Mouse (Mus musculus): ENCODE measurements around the gene AC124108.1. TPM values are rescaled to one million over a fixed set of nuclear protein-coding genes. Genes with fewer than 3 reads are reported as not detected.
A peak's percentile ranks its signal among the peaks of the same experiment; 100 is the strongest.

AC124108.1 gene
- polyA plus RNA-seq, 1 experiment from 2014 or later = 2.7 TPM

GRCm38 (mm10) chr1:132170698-132171097 is 20.6 kb upstream of the AC124108.1 start:
- 52% methylated on average over 6 of the region's 6 CpGs for WGBS
- H3K9ac ChIP-seq = no peak overlapping the region
- H3K9me3 ChIP-seq = no peaks in the 10 kb centered on the region
- H3K27ac ChIP-seq (replicated peaks) = no peak overlapping the region
- no peak overlapping the region for H3K4me3 ChIP-seq
- H3K4me1 ChIP-seq (replicated peaks) = peaks cover 21% of the 10 kb centered on the region
- H3K4me2 ChIP-seq = no peak overlapping the region
- H3K27me3 ChIP-seq = peaks cover 4% of the 10 kb centered on the region; the same call in 1 of the 2 replicates
- H3K36me3 ChIP-seq = no peaks in the 10 kb centered on the region
- no peak for ATAC-seq (ENCODE audit: low read depth)

GRCm38 (mm10) chr1:132171619-132172018 is 19.6 kb upstream of the AC124108.1 start:
- H3K9me3 ChIP-seq = no peaks in the 10 kb centered on the region
- WGBS = 10% methylated on average over 1 of the region's 2 CpGs
- no peak for ATAC-seq (ENCODE audit: low read depth)
- H3K4me3 ChIP-seq = no peak overlapping the region
- no peak overlapping the region for H3K9ac ChIP-seq
- no peak overlapping the region for H3K4me2 ChIP-seq
- no peak overlapping the region for H3K27ac ChIP-seq (replicated peaks)
- H3K4me1 ChIP-seq (replicated peaks) = peaks cover 21% of the 10 kb centered on the region
- peaks cover 4% of the 10 kb centered on the region; the same call in 1 of the 2 replicates for H3K27me3 ChIP-seq
- no peaks in the 10 kb centered on the region for H3K36me3 ChIP-seq

GRCm38 (mm10) chr1:132186303-132186702 is 5.0 kb upstream of the AC124108.1 start:
- H3K9me3 ChIP-seq = no peaks in the 10 kb centered on the region
- H3K27me3 ChIP-seq = peaks cover 16% of the 10 kb centered on the region
- peaks cover 18% of the 10 kb centered on the region for H3K4me1 ChIP-seq (replicated peaks)
- no peak overlapping the region for H3K9ac ChIP-seq
- H3K36me3 ChIP-seq = no peaks in the 10 kb centered on the region
- no peak overlapping the region for H3K4me3 ChIP-seq
- WGBS = 81% methylated on average over 4 of the region's 4 CpGs
- no peak for ATAC-seq (ENCODE audit: low read depth)
- no peak overlapping the region for H3K4me2 ChIP-seq
- no peak overlapping the region for H3K27ac ChIP-seq (replicated peaks)

GRCm38 (mm10) chr1:132188442-132189066 is 2.7 kb upstream of the AC124108.1 start:
- no peaks in the 10 kb centered on the region for H3K36me3 ChIP-seq
- WGBS = 60% methylated on average over 9 of the region's 9 CpGs
- H3K27ac ChIP-seq (replicated peaks) = no peak overlapping the region
- no peak overlapping the region for H3K9ac ChIP-seq
- no peak for ATAC-seq (ENCODE audit: low read depth)
- H3K27me3 ChIP-seq = peaks cover 22% of the 10 kb centered on the region
- H3K4me2 ChIP-seq = no peak overlapping the region
- H3K4me1 ChIP-seq (replicated peaks) = peaks cover 39% of the 10 kb centered on the region
- H3K4me3 ChIP-seq = no peak overlapping the region
- no peaks in the 10 kb centered on the region for H3K9me3 ChIP-seq

GRCm38 (mm10) chr1:132189231-132189630 is 2.0 kb upstream of the AC124108.1 start:
- Histone ChIP-seq H3K4me1 (replicated peaks) (peaks cover 45% of the 10 kb centered on the region), H3K27me3 (peaks cover 22% of the 10 kb centered on the region), H3K27ac (replicated peaks) (peak overlapping the region; percentile 100), H3K4me3 (no peak overlapping the region), H3K36me3 (no peaks in the 10 kb centered on the region), H3K4me2 (peak overlapping the region; percentile 86), H3K9me3 (no peaks in the 10 kb centered on the region), H3K9ac (peak overlapping the region; percentile 97; the same call in 1 of the 2 replicates)
- ATAC-seq (ENCODE audit: low read depth) = no peak
- 35% methylated on average over 4 of the region's 4 CpGs for WGBS

- peaks cover 22% of the 10 kb centered on the region for H3K27me3 ChIP-seq
- peak overlapping the region; percentile 86 for H3K4me2 ChIP-seq
- no peaks in the 10 kb centered on the region for H3K9me3 ChIP-seq
- peak overlapping the region; percentile 76 for H3K4me3 ChIP-seq
- H3K27ac ChIP-seq (replicated peaks) = peak overlapping the region; percentile 100
- H3K36me3 ChIP-seq = no peaks in the 10 kb centered on the region
- peak; percentile 79 for ATAC-seq (ENCODE audit: low read depth)
- under 1% methylated on average over 46 of the region's 50 CpGs for WGBS
- peak overlapping the region; percentile 97 for H3K9ac ChIP-seq
- peaks cover 54% of the 10 kb centered on the region for H3K4me1 ChIP-seq (replicated peaks)
Observed at GRCm38 (mm10) chr1:132190040-132190513, 1.2 kb upstream of the AC124108.1 start.

- peaks cover 60% of the 10 kb centered on the region for H3K4me1 ChIP-seq (replicated peaks)
- peak; percentile 30 for ATAC-seq (ENCODE audit: low read depth)
- no peaks in the 10 kb centered on the region for H3K36me3 ChIP-seq
- no peaks in the 10 kb centered on the region for H3K9me3 ChIP-seq
- peak overlapping the region; percentile 76 for H3K4me3 ChIP-seq
- peak overlapping the region; percentile 97 for H3K9ac ChIP-seq
- peak overlapping the region; percentile 86 for H3K4me2 ChIP-seq
- peaks cover 22% of the 10 kb centered on the region for H3K27me3 ChIP-seq
- WGBS = under 1% methylated on average over 51 of the region's 62 CpGs
- H3K27ac ChIP-seq (replicated peaks) = peak overlapping the region; percentile 100
Observed at GRCm38 (mm10) chr1:132190621-132191092, 600 bp upstream of the AC124108.1 start.

GRCm38 (mm10) chr1:132191786-132192680 is 776 bp downstream of the AC124108.1 start:
- H3K4me2 ChIP-seq = peak overlapping the region; percentile 86
- peaks cover 73% of the 10 kb centered on the region for H3K4me1 ChIP-seq (replicated peaks)
- peaks cover 22% of the 10 kb centered on the region for H3K27me3 ChIP-seq
- H3K4me3 ChIP-seq = peak overlapping the region; percentile 76
- H3K27ac ChIP-seq (replicated peaks) = peak overlapping the region; percentile 100
- no peaks in the 10 kb centered on the region for H3K9me3 ChIP-seq
- ATAC-seq (ENCODE audit: low read depth) = peak; percentile 20
- H3K36me3 ChIP-seq = no peaks in the 10 kb centered on the region
- H3K9ac ChIP-seq = peak overlapping the region; percentile 97
- WGBS = 2% methylated on average over 16 of the region's 16 CpGs

- no peak for ATAC-seq (ENCODE audit: low read depth)
- H3K9ac ChIP-seq = peak overlapping the region; percentile 97
- H3K36me3 ChIP-seq = no peaks in the 10 kb centered on the region
- H3K27ac ChIP-seq (replicated peaks) = 0 out of 2 replicates have a peak overlapping the region, but pooled peaks have one; percentile 42
- H3K27me3 ChIP-seq = 0 out of 2 replicates have a peak, but pooled peaks cover 7% of the 10 kb centered on the region
- H3K4me1 ChIP-seq (replicated peaks) = peaks cover 91% of the 10 kb centered on the region
- 60% methylated on average over 3 of the region's 3 CpGs for WGBS
- H3K4me2 ChIP-seq = peak overlapping the region; percentile 86
- no peaks in the 10 kb centered on the region for H3K9me3 ChIP-seq
- H3K4me3 ChIP-seq = peak overlapping the region; percentile 76
Observed at GRCm38 (mm10) chr1:132193806-132194205, 2.5 kb downstream of the AC124108.1 start.

GRCm38 (mm10) chr1:132194624-132195023 is 3.4 kb downstream of the AC124108.1 start:
- WGBS = 53% methylated on average over 3 of the region's 3 CpGs
- Histone ChIP-seq H3K4me3 (0 out of 2 replicates have a peak overlapping the region, but pooled peaks have one; percentile 76), H3K9ac (peak overlapping the region; percentile 56; the same call in 1 of the 2 replicates)

GRCm38 (mm10) chr1:132195100-132195499 is 3.8 kb downstream of the AC124108.1 start:
- Histone ChIP-seq H3K27me3 (0 out of 2 replicates have a peak, but pooled peaks cover 6% of the 10 kb centered on the region), H3K9me3 (no peaks in the 10 kb centered on the region), H3K4me1 (replicated peaks) (peaks cover 95% of the 10 kb centered on the region), H3K4me2 (peak overlapping the region; percentile 86), H3K27ac (replicated peaks) (no peak overlapping the region), H3K9ac (peak overlapping the region; percentile 56), H3K36me3 (no peaks in the 10 kb centered on the region), H3K4me3 (0 out of 2 replicates have a peak overlapping the region, but pooled peaks have one; percentile 8)
- WGBS = 37% methylated on average over 9 of the region's 9 CpGs
- no peak for ATAC-seq (ENCODE audit: low read depth)

More at GRCm38 (mm10) chr1:132194624-132195023, 3.4 kb downstream of the AC124108.1 start:
- ATAC-seq (ENCODE audit: low read depth) = no peak
- Histone ChIP-seq H3K27ac (replicated peaks) (no peak overlapping the region), H3K4me2 (peak overlapping the region; percentile 86), H3K9me3 (no peaks in the 10 kb centered on the region), H3K4me1 (replicated peaks) (peaks cover 94% of the 10 kb centered on the region), H3K27me3 (0 out of 2 replicates have a peak, but pooled peaks cover 6% of the 10 kb centered on the region), H3K36me3 (no peaks in the 10 kb centered on the region)

All from neural tube, embryonic 13.5 days (tissue).